Mouse (Mus musculus) testis, adult 2 months (tissue): ENCODE data around the gene Rhbdf1.

ENCODE experiments used
- CTCF ChIP-seq: fragments of 200-500 bp; IDR thresholded peaks from 2 replicates; pipeline ENCODE4 v1.5.1; 2012; ENCODE audit warnings: low read depth, mild to moderate bottlenecking, inconsistent platforms, low read length, moderate library complexity; ENCODE audit not compliant: control insufficient read depth, insufficient read depth, insufficient replicate concordance
- POLR2A ChIP-seq: fragments of 200-500 bp; IDR thresholded peaks from 2 replicates; pipeline ENCODE4 v1.6.1; 2012; ENCODE audit warnings: low read depth, mild to moderate bottlenecking, inconsistent platforms, low read length, moderate library complexity; ENCODE audit not compliant: control insufficient read depth

DNA sequence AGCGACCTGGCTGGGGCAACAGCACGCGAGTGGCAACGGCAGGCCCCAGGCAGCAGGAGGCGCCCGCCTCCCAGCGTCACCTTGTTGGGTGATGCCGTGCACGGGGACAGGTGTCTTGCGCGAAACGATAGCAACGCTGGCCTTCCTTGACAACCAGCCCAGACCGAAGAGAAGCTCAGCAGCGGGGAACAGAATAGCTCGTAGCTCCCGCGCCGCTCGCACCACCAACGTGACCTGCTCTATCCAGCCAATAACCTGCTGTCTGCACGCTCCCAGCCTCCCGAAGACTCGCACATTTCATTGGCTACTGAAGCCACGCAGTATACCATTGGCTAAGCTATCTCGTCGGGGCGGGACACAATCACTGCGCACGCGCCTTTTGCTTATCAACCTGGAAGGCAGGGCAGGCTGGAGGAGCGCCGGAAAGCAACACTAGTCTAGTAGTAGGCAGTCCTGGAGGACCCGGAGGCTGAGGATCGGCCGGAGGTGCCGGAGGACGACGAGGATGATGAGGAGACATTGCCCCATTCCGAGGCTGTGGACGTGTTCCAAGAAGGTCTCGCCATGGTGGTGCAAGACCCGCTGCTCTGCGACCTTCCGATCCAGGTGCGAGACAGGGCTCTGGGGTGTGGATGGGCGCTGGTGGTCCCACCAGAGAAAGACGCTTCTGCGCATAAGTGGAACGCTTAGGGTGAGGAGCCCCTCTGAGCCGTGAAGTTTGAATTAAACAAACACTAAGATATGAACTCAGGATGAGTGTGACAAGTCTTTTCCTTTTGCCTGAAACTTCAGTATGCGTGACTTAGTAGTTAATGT, 16.8 kb downstream of the Rhbdf1 start, which contains the start of gene Snrnp25:
- TF ChIP-seq POLR2A (peak; percentile 50; the same call in 1 of the 2 replicates), CTCF (peak; percentile 51; the same call in 1 of the 2 replicates)
